Mouse (Mus musculus): ENCODE data around the gene Zbtb20. TPM values are rescaled to one million over a fixed set of nuclear protein-coding genes. Genes with fewer than 3 reads are reported as not detected.

The Zbtb20 gene
- total and polyA plus RNA-seq, 3 experiments = 1.8 to 18.1 (median 6.6) TPM

GRCm38 (mm10) chr16:43438878-43439371 lies 563.2 kb downstream of the Zbtb20 start:
- Histone ChIP-seq H3K36me3 (replicated peaks) (no peaks in the 10 kb centered on the region), H3K27me3 (ENCODE audit: insufficient read depth, low read length) (no peaks in the 10 kb centered on the region), H3K4me1 (ENCODE audit: insufficient read depth, low read depth, low read length) (no peaks in the 10 kb centered on the region), H3K4me3 (ENCODE audit: low read depth, low read length) (no peak overlapping the region), H3K9me3 (replicated peaks) (no peaks in the 10 kb centered on the region)
- DNase-seq (ENCODE audit: low spot score) (no peak), ATAC-seq (ENCODE audit: extremely low read depth, insufficient number of reproducible peaks, low FRiP score, poor library complexity, severe bottlenecking) (no peak)
- no peak for TF ChIP-seq POLR2AphosphoS5 (IDR thresholded peaks at IDR 0.05; ENCODE audit: insufficient replicate concordance, low read depth, low read length)
- no peak for TF ChIP-seq CTCF (IDR thresholded peaks at IDR 0.05; ENCODE audit: low read depth, low read length)
- no peak for TF ChIP-seq GATA2 (IDR thresholded peaks at IDR 0.05; ENCODE audit: borderline replicate concordance, low read depth, low read length)
- no peak for TF ChIP-seq TAL1 (conservative IDR thresholded peaks at IDR 0.05; ENCODE audit: low read depth, low read length)
- no peak for TF ChIP-seq GATA1 (IDR thresholded peaks at IDR 0.05; ENCODE audit: borderline replicate concordance, low read length)

DNA sequence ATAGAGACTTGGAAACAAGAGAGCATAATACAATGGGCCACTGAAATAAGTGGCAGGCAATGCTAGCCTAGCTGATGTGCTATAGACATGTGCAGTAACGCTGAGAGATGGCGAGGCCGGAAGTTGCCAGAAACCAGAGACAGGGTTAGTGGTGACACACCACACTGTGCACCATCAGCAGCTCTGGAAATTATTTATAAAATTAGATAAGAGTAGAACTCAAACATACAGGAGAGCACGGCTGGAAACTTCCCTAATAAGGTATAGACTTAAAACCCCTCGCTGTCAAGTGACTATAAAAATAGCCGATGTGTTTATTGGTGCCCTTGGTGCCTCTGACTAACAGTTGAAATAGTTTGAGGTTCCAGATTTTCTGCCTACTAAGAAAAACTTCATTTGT lies 565.7 kb downstream of the Zbtb20 start:
- no peak for TF ChIP-seq GATA2 (IDR thresholded peaks at IDR 0.05; ENCODE audit: borderline replicate concordance, low read depth, low read length)
- no peak for TF ChIP-seq TAL1 (conservative IDR thresholded peaks at IDR 0.05; ENCODE audit: low read depth, low read length)
- H3K4me1 ChIP-seq (ENCODE audit: insufficient read depth, low read depth, low read length) = no peaks in the 10 kb centered on the region
- ATAC-seq (ENCODE audit: extremely low read depth, insufficient number of reproducible peaks, low FRiP score, poor library complexity, severe bottlenecking) (no peak), DNase-seq (ENCODE audit: low spot score) (no peak)
- H3K27me3 ChIP-seq (ENCODE audit: insufficient read depth, low read length) = no peaks in the 10 kb centered on the region
- no peak overlapping the region for H3K4me3 ChIP-seq (ENCODE audit: low read depth, low read length)
- H3K9me3 ChIP-seq (replicated peaks) = no peaks in the 10 kb centered on the region
- H3K36me3 ChIP-seq (replicated peaks) = no peaks in the 10 kb centered on the region

DNA sequence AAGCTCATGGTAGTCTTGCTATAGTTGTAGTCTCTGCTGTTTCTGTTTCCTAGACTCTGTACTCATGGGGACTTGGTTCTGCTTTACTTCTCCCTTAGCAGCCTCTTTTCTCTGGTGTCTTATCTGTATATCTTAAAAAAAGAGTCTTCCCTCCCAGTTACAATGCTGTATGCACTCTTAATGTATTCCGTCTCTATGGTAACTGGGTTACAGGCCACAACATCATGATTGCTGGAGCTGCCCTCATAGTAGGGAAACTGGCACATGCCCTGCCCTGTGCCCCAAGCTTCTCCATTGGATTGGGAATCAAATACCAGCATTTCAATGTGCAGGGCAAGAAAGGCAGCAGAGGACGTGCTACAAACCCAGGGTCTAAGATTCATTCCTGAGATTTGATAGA lies 567.4 kb downstream of the Zbtb20 start:
- no peak for ATAC-seq (ENCODE audit: extremely low read depth, insufficient number of reproducible peaks, low FRiP score, poor library complexity, severe bottlenecking)
- Histone ChIP-seq H3K4me1 (ENCODE audit: insufficient read depth, low read depth, low read length) (no peaks in the 10 kb centered on the region), H3K36me3 (replicated peaks) (no peaks in the 10 kb centered on the region), H3K9me3 (replicated peaks) (no peaks in the 10 kb centered on the region), H3K4me3 (ENCODE audit: low read depth, low read length) (no peak overlapping the region), H3K27me3 (ENCODE audit: insufficient read depth, low read length) (no peaks in the 10 kb centered on the region)
- DNase-seq (ENCODE audit: low spot score) = no peak
- TF ChIP-seq POLR2AphosphoS5 (IDR thresholded peaks at IDR 0.05; ENCODE audit: insufficient replicate concordance, low read depth, low read length) = no peak

- H3K4me1 ChIP-seq (ENCODE audit: insufficient read depth, low read depth, low read length) = no peaks in the 10 kb centered on the region
- no peak overlapping the region for H3K4me3 ChIP-seq (ENCODE audit: low read depth, low read length)
- H3K9me3 ChIP-seq (replicated peaks) = no peaks in the 10 kb centered on the region
- ATAC-seq (ENCODE audit: extremely low read depth, insufficient number of reproducible peaks, low FRiP score, poor library complexity, severe bottlenecking) (no peak), DNase-seq (ENCODE audit: low spot score) (no peak)
- TF ChIP-seq GATA2 (IDR thresholded peaks at IDR 0.05; ENCODE audit: borderline replicate concordance, low read depth, low read length) (no peak), TAL1 (conservative IDR thresholded peaks at IDR 0.05; ENCODE audit: low read depth, low read length) (no peak), POLR2AphosphoS5 (IDR thresholded peaks at IDR 0.05; ENCODE audit: insufficient replicate concordance, low read depth, low read length) (no peak), CTCF (IDR thresholded peaks at IDR 0.05; ENCODE audit: low read depth, low read length) (no peak), GATA1 (IDR thresholded peaks at IDR 0.05; ENCODE audit: borderline replicate concordance, low read length) (no peak)
- H3K27me3 ChIP-seq (ENCODE audit: insufficient read depth, low read length) = no peaks in the 10 kb centered on the region
- H3K36me3 ChIP-seq (replicated peaks) = no peaks in the 10 kb centered on the region
These were observed 572.7 kb downstream of the Zbtb20 start for GRCm38 (mm10) chr16:43448141-43448981.

DNA sequence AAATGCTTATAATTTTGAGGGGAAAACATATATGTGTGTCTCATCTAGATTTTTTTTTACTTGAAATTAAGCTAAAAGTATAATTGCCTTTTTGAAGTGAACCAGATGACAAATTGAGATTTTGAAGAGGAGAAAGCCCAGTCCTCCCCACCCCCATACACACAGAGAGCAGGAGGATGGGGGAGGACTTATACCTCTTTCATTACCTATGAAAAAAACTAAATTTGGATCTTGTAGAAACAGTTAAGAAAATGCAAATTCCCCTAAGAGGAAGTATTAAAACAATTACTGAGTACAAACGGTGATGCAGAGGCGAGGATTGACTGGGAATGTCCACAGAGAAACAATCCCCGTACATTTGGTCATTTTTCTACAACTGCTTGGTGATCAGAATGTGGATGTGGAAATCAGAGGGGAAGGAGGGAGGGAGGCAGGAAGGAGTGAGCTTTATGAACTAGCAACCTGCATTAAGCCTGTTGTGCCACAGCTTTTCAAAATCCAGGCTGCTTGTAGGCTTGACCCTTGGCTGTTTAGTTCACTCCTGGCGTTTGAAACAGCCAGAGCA lies 578.8 kb downstream of the Zbtb20 start:
- no peak overlapping the region for H3K4me3 ChIP-seq (ENCODE audit: low read depth, low read length)
- ATAC-seq (ENCODE audit: extremely low read depth, insufficient number of reproducible peaks, low FRiP score, poor library complexity, severe bottlenecking) = no peak
- peaks cover 2% of the 10 kb centered on the region; the same call in 1 of the 2 replicates for H3K27me3 ChIP-seq (ENCODE audit: insufficient read depth, low read length)
- no peaks in the 10 kb centered on the region for H3K9me3 ChIP-seq (replicated peaks)
- no peaks in the 10 kb centered on the region for H3K4me1 ChIP-seq (ENCODE audit: insufficient read depth, low read depth, low read length)
- H3K36me3 ChIP-seq (replicated peaks) = no peaks in the 10 kb centered on the region
- DNase-seq (ENCODE audit: low spot score) = no peak
- TF ChIP-seq GATA1 (IDR thresholded peaks at IDR 0.05; ENCODE audit: borderline replicate concordance, low read length) = no peak
- no peak for TF ChIP-seq TAL1 (conservative IDR thresholded peaks at IDR 0.05; ENCODE audit: low read depth, low read length)
- no peak for TF ChIP-seq POLR2AphosphoS5 (IDR thresholded peaks at IDR 0.05; ENCODE audit: insufficient replicate concordance, low read depth, low read length)

GRCm38 (mm10) chr16:43456446-43457172 lies 580.9 kb downstream of the Zbtb20 start:
- H3K27me3 ChIP-seq (ENCODE audit: insufficient read depth, low read length) = peaks cover 2% of the 10 kb centered on the region; the same call in 1 of the 2 replicates
- ATAC-seq (ENCODE audit: extremely low read depth, insufficient number of reproducible peaks, low FRiP score, poor library complexity, severe bottlenecking) = no peak

More at GRCm38 (mm10) chr16:43456446-43457172, 580.9 kb downstream of the Zbtb20 start:
- no peak for TF ChIP-seq GATA1 (IDR thresholded peaks at IDR 0.05; ENCODE audit: borderline replicate concordance, low read length)
- Histone ChIP-seq H3K9me3 (replicated peaks) (no peaks in the 10 kb centered on the region), H3K4me3 (ENCODE audit: low read depth, low read length) (no peak overlapping the region), H3K4me1 (ENCODE audit: insufficient read depth, low read depth, low read length) (no peaks in the 10 kb centered on the region), H3K36me3 (replicated peaks) (no peaks in the 10 kb centered on the region)
- no peak for DNase-seq (ENCODE audit: low spot score)

All from G1E (cell line).